In the genomic region with DNA sequence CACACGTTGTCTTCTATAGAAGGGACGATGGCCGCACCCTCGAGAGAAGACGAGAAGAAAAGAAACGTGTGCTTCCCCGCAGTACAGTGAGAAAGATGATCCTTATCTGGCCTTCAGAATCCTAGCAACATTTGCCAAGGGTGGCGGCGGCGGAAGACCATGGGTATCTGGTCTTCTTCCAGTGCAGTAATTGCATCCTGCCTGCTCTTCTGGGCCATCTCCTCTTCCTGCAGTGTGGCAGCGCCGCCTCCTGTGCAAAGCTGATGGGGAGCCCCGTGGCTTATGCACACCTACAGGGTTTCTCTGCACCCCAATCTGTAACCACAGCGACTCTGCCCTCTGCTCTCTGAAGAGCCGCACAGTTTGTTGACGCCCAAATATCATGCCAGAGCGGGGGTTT, we compare ENCODE assay signal across 17 mouse cellular contexts.
DNase-seq lines count a peak whose midpoint lies in the region; ATAC-seq and TF ChIP-seq lines count a peak whose summit lies in the region.
"Had no signal": no experiment of that assay in that cellular context is flagged by ENCODE, and none has a peak within 500 bp of the region (broad histone marks: within the 10 kb centered on the region; RNA-seq: fewer than 3 reads in every experiment).

No protein-coding gene starts in this region.

- no peak overlapping the region for H3K4me3 ChIP-seq in CH12.LX (replicated peaks in 1 of 3; ENCODE audit: low read depth in 2 of 3, low read length in 2 of 3, poor library complexity in 1 of 3)
- no peak overlapping the region for H3K4me3 ChIP-seq in cerebellum, adult 2 months (replicated peaks; ENCODE audit: insufficient read depth, low read depth, low read length)
- no peak overlapping the region for H3K4me3 ChIP-seq in midbrain, embryonic 13.5 days (replicated peaks)
- H3K4me3 ChIP-seq: embryonic facial prominence, embryonic 10.5 days; forebrain, embryonic 13.5 days; hindbrain, embryonic 12.5 days; limb, embryonic 15.5 days; neural tube, embryonic 13.5 days had no signal

- 16% methylated on average over 17 of the region's 17 CpGs for WGBS in cerebellum, adult 2 months
- WGBS in midbrain, embryonic 13.5 days, result 92% methylated on average over 17 of the region's 17 CpGs

- ATAC-seq in midbrain, embryonic 13.5 days, result no peak
- ATAC-seq: forebrain, embryonic 13.5 days; inflammation-experienced regulatory T-cells, adult 6 months had no signal

- H3K4me2 ChIP-seq in CH12.LX (ENCODE audit: insufficient read depth, low read depth, poor library complexity, severe bottlenecking), result no peak overlapping the region
- no peak overlapping the region for H3K4me2 ChIP-seq in midbrain, embryonic 13.5 days (replicated peaks)
- H3K4me2 ChIP-seq: forebrain, embryonic 13.5 days; hindbrain, embryonic 12.5 days; limb, embryonic 15.5 days; neural tube, embryonic 13.5 days had no signal

- H3K36me3 ChIP-seq in CH12.LX (replicated peaks in 1 of 2; ENCODE audit: control insufficient read depth in 1 of 2, insufficient read depth in 1 of 2, low read length in 1 of 2), result no peaks in the 10 kb centered on the region
- H3K36me3 ChIP-seq in midbrain, embryonic 13.5 days, result peaks cover 23% of the 10 kb centered on the region
- H3K36me3 ChIP-seq: embryonic facial prominence, embryonic 10.5 days; limb, embryonic 15.5 days had no signal

- peak; percentile 21 for DNase-seq in CD4-positive helper T cell, adult 2 months (ENCODE audit: low read depth, low spot score)
- DNase-seq in CH12.LX (ENCODE audit: extremely low read depth), result no peak
- DNase-seq in cerebellum, adult 2 months, result peak; percentile 89 to 96
- peak; percentile 10 for DNase-seq in naive thymus-derived CD4-positive, alpha-beta T cell, adult 2 months (ENCODE audit: low read depth)
- DNase-seq in spleen, postnatal 4 days (ENCODE audit: low spot score in 2 of 2), result no peak
- no peak for DNase-seq in spleen, postnatal 10 days (ENCODE audit: low spot score in 2 of 2)
- DNase-seq: gastrocnemius, postnatal 36 days; kidney, adult 8-10 months; kidney, postnatal 25 days; lung, postnatal 14 days had no signal

- TF ChIP-seq EP300 in CH12.LX (IDR thresholded peaks at IDR 0.05; ENCODE audit: low read length), result no peak

- no peak for TF ChIP-seq POLR2A in CH12.LX (IDR thresholded peaks at IDR 0.05; ENCODE audit: low read depth, low read length)
- TF ChIP-seq POLR2A in cerebellum, adult 2 months (IDR thresholded peaks at IDR 0.05; ENCODE audit: borderline replicate concordance, insufficient read depth, low read length), result peak; percentile 13; the same call in 1 of the 2 replicates

- in situ Hi-C loops in CH12.LX (cut with MboI; ENCODE audit: low pct_ligation_motif_present, low pct_unique_long_range_greater_than_20kb, low sequenced_read_pairs), result loop anchor here (10.0 kb wide), 1 partner anchor 162 kb away; no protein-coding TSS in a partner anchor

- H3K79me2 ChIP-seq in CH12.LX (replicated peaks; ENCODE audit: control insufficient read depth, extremely low read depth, insufficient read depth, poor library complexity, severe bottlenecking), result no peaks in the 10 kb centered on the region

- peak; percentile 32 for TF ChIP-seq RAD21 in CH12.LX (IDR thresholded peaks at IDR 0.05; ENCODE audit: low read depth, low read length)

- H3K9me3 ChIP-seq in CH12.LX (replicated peaks; ENCODE audit: low read length), result no peaks in the 10 kb centered on the region
- no peaks in the 10 kb centered on the region for H3K9me3 ChIP-seq in midbrain, embryonic 13.5 days
- H3K9me3 ChIP-seq: embryonic facial prominence, embryonic 10.5 days; forebrain, embryonic 13.5 days; hindbrain, embryonic 12.5 days; limb, embryonic 15.5 days; neural tube, embryonic 13.5 days had no signal

- H3K27me3 ChIP-seq in CH12.LX (replicated peaks), result no peaks in the 10 kb centered on the region
- H3K27me3 ChIP-seq in cerebellum, adult 2 months (ENCODE audit: control insufficient read depth, insufficient read depth, low read length), result no peaks in the 10 kb centered on the region
- no peaks in the 10 kb centered on the region for H3K27me3 ChIP-seq in midbrain, embryonic 13.5 days
- H3K27me3 ChIP-seq: forebrain, embryonic 13.5 days; hindbrain, embryonic 12.5 days; limb, embryonic 15.5 days; neural tube, embryonic 13.5 days had no signal

- H3K4me1 ChIP-seq in CH12.LX (ENCODE audit: control insufficient read depth in 1 of 2, insufficient read depth in 2 of 2), result peaks cover 3 to 7% of the 10 kb centered on the region in 2 experiments
- peaks cover 52% of the 10 kb centered on the region for H3K4me1 ChIP-seq in cerebellum, adult 2 months (ENCODE audit: control insufficient read depth, insufficient read depth, low read length)
- no peaks in the 10 kb centered on the region for H3K4me1 ChIP-seq in midbrain, embryonic 13.5 days (replicated peaks)
- H3K4me1 ChIP-seq: embryonic facial prominence, embryonic 10.5 days; limb, embryonic 15.5 days; neural tube, embryonic 13.5 days had no signal

- TF ChIP-seq CTCF in CH12.LX (conservative IDR thresholded peaks at IDR 0.05 in 1 of 2, IDR thresholded peaks at IDR 0.05 in 1 of 2; ENCODE audit: low read depth in 2 of 2, low read length in 2 of 2), result peak in 1 of 2 experiments; percentile 20; a peak in 2 of 4 replicates
- peak; percentile 58; the same call in 1 of the 2 replicates for TF ChIP-seq CTCF in cerebellum, adult 2 months (IDR thresholded peaks at IDR 0.05; ENCODE audit: borderline replicate concordance, insufficient read depth, low read depth, low read length)

- H3K27ac ChIP-seq in CH12.LX (ENCODE audit: insufficient read depth, low read depth), result no peak overlapping the region
- H3K27ac ChIP-seq in cerebellum, adult 2 months (ENCODE audit: insufficient read depth, low read length), result peak overlapping the region; percentile 99
- no peak overlapping the region for H3K27ac ChIP-seq in midbrain, embryonic 13.5 days
- H3K27ac ChIP-seq: embryonic facial prominence, embryonic 10.5 days; forebrain, embryonic 13.5 days; hindbrain, embryonic 12.5 days; limb, embryonic 15.5 days; neural tube, embryonic 13.5 days had no signal

- dilution Hi-C loops in CH12.LX (cut with MboI; ENCODE audit: extremely low pct_ligation_motif_present, extremely low pct_unique_long_range_greater_than_20kb, low sequenced_read_pairs), result no loop called here

- no peak overlapping the region for H3K9ac ChIP-seq in CH12.LX (ENCODE audit: insufficient read depth, low read depth)
- H3K9ac ChIP-seq in midbrain, embryonic 13.5 days (replicated peaks), result no peak overlapping the region
- H3K9ac ChIP-seq: forebrain, embryonic 13.5 days; hindbrain, embryonic 12.5 days; limb, embryonic 15.5 days; neural tube, embryonic 13.5 days had no signal

TF ChIP-seq in CH12.LX, 34 proteins besides CTCF, POLR2A, EP300 and RAD21:
- TF ChIP-seq SMC3 (IDR thresholded peaks at IDR 0.05; ENCODE audit: low read depth, low read length), result peak; percentile 32; the same call in 1 of the 2 replicates
- TF ChIP-seq TBP (conservative IDR thresholded peaks at IDR 0.05; ENCODE audit: low read depth, low read length), result no peak

Comparison
In these comparisons a context has a peak if more than half of its experiments do, and no peak if none do; other contexts are left out.
1. DNase-seq: peak in CD4-positive helper T cell, adult 2 months (single experiment), cerebellum, adult 2 months (2 of 2) and naive thymus-derived CD4-positive, alpha-beta T cell, adult 2 months (single experiment); none in CH12.LX (single experiment), spleen, postnatal 4 days (0 of 2) and spleen, postnatal 10 days (0 of 2).